Mouse (Mus musculus) central nervous system, embryonic 14 days (tissue): ENCODE measurements around the gene Gjb3. TPM values are rescaled to one million over a fixed set of nuclear protein-coding genes. Genes with fewer than 3 reads are reported as not detected.

Source experiments
- polyA plus RNA-seq: library from polyadenylated mRNA; depleted of rRNA; stranded (reverse); fragments of >200 nt; gene quantifications from 2 replicates; pipeline ENCODE4 v1.2.3, GENCODE M21; 2012; rRNA removed

Gjb3 gene
- polyA plus RNA-seq, result 0.07 and 0.73 TPM in 2 replicates

GRCm38 (mm10) chr4:127330181-127331100 lies at the start of gene Gjb3:
Gene Gjb3, minus strand, starts transcription at chr4:127330844.

GRCm38 (mm10) chr4:127358018-127358417 lies 27.4 kb upstream of the Gjb3 start, which contains the start of gene Gjb5:
Gene Gjb5, minus strand, starts transcription at chr4:127358181.

DNA sequence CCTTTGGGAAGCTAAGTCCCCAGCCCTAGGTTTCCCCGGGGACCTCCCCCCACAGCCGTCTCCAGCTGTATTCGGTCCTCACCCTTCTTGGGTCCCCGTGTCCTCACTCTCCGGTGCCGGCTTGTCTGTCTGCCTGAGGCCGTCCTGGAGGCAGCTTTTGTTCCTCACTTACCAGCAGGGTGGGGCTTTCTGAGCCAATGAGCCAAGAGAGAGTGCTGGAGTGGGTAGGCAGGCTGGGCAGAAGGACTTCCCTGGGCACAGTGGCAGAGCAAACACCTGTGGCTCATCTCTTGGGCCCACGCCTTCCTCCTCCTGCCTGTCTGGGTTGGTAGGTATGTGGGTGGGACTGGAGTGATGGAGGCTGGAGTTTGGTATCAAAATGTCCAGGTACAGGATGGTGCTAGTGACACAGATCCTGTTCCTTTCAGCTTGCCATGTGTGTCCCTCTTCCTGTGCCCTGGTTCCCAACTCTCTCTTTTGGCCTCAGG lies 23.4 kb upstream of the Gjb3 start, which contains the start of gene Gjb4:
Gene Gjb4 (minus strand): TSS at position 131 of the 488 bp plus-strand sequence.

GRCm38 (mm10) chr4:127313861-127314260 lies 16.8 kb downstream of the Gjb3 start, which contains the start of gene Gja4:
Gene Gja4, minus strand, starts transcription at chr4:127314039.

Other genes with a start within 250 kb of the Gjb3 start
- 18.7 and 19.1 TPM in 2 replicates for gene Tmem35b, start 207.2 kb downstream of the Gjb3 start, polyA plus RNA-seq
- 21.6 and 24.1 TPM in 2 replicates for gene Dlgap3, start 161.6 kb downstream of the Gjb3 start, polyA plus RNA-seq
- gene Smim12, start 87.1 kb downstream of the Gjb3 start, polyA plus RNA-seq, result 31.1 and 31.6 TPM in 2 replicates
- gene Gja4, start 16.8 kb downstream of the Gjb3 start, polyA plus RNA-seq, result 23.2 and 24.1 TPM in 2 replicates
- gene Gjb4, start 23.2 kb upstream of the Gjb3 start, polyA plus RNA-seq, result 0.07 and 0.23 TPM in 2 replicates
- gene Gjb5, start 27.3 kb upstream of the Gjb3 start, polyA plus RNA-seq, result 0.10 and 0.25 TPM in 2 replicates